Mouse (Mus musculus): ENCODE results near the gene Gm9999. TPM values are rescaled to one million over a fixed set of nuclear protein-coding genes. Genes with fewer than 3 reads are reported as not detected.

Gene Gm9999
- polyA plus RNA-seq, 1 experiment from 2014 or later: not detected

DNA sequence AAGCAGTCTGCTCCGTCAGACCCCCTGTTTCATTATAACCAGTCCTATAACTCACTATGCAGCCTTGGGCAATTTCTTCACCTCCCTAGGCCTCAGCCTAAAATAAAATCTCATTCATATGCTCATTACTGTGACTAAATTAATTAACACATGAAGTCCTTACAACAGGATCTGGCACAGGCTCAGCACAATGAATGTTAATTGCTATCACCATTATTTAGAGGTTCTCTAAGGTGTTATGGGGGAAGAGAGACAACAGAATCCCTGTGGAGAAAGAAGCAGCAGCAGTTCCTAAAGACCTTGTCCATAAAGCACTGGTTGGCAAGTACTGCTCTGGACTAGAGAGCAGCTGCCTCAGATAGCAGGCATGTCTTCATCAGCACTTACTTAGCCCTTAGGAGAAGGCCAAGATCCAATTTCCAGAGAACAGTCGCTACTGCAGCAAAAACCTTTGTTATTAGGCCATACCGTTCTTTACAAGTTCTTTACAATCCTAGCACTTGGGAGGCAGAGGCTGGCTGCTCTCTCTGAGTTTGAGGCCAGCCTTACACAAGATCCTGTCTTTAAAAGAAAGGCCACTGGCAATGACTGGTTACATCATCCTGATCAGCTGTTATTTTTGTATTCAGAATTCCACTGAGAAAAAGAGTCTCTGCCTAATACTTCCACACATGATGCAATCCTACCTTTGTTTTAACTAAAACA lies 20.2 kb downstream of the Gm9999 start:
- WGBS: 28% methylated on average over 3 of the region's 3 CpGs
- H3K4me1 ChIP-seq (ENCODE audit: control insufficient read depth, insufficient read depth, low read length): peaks cover 17% of the 10 kb centered on the region
- H3K9me3 ChIP-seq (ENCODE audit: control insufficient read depth, low read length): no peaks in the 10 kb centered on the region
- no peak for DNase-seq (ENCODE audit: low spot score)
- H3K36me3 ChIP-seq (ENCODE audit: control insufficient read depth, insufficient read depth, low read length): no peaks in the 10 kb centered on the region
- H3K9ac ChIP-seq (ENCODE audit: low read length): 0 out of 2 replicates have a peak overlapping the region, but pooled peaks have one; percentile 29
- no peak for ATAC-seq (ENCODE audit: insufficient read depth, low FRiP score, low TSS enrichment)
- H3K4me2 ChIP-seq (ENCODE audit: low read depth): no peak overlapping the region
- no peak overlapping the region for H3K4me3 ChIP-seq (ENCODE audit: low read depth, low read length)
- H3K27ac ChIP-seq (ENCODE audit: low read depth, low read length): no peak overlapping the region
- no peaks in the 10 kb centered on the region for H3K27me3 ChIP-seq (ENCODE audit: control insufficient read depth, insufficient read depth, low read length)

DNA sequence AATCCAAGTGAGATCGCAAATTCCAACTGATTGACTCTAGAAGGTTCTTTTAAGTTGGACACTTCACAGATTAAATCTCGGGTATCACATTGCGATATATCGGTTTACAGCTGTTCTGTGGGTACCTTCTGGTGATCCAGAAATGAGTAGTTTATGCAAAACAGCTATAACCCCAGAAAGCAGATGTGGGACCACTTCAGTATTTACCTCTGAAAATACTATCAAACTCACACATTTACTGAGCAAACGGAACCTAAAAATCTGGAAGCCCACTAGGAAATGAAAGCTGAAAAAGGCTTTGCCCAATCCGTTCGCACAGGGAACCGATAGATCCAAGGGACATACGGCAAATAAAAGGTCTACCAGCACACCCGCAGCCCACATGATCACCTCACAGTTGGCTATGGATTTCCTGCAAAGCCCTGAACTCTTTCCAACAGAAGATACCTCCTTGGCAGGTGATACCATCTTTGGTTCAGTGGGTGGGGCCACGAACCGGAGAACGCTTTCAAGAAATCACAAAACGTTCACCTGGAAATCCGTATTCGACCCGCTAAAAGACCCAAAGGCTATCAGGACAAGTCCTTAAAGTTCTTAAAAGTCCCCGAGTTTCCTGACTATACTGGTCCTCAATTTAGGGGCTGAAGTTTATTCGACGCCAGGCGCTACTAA lies 23.9 kb downstream of the Gm9999 start:
- Histone ChIP-seq H3K27me3 (ENCODE audit: control insufficient read depth, insufficient read depth, low read length) (no peaks in the 10 kb centered on the region), H3K9ac (ENCODE audit: low read length) (peak overlapping the region; percentile 64), H3K36me3 (ENCODE audit: control insufficient read depth, insufficient read depth, low read length) (no peaks in the 10 kb centered on the region), H3K4me3 (ENCODE audit: low read depth, low read length) (peak overlapping the region; percentile 62), H3K27ac (ENCODE audit: low read depth, low read length) (no peak overlapping the region), H3K9me3 (ENCODE audit: control insufficient read depth, low read length) (no peaks in the 10 kb centered on the region), H3K4me2 (ENCODE audit: low read depth) (peak overlapping the region; percentile 81), H3K4me1 (ENCODE audit: control insufficient read depth, insufficient read depth, low read length) (peaks cover 15% of the 10 kb centered on the region)
- DNase-seq (ENCODE audit: low spot score) (no peak), ATAC-seq (ENCODE audit: insufficient read depth, low FRiP score, low TSS enrichment) (no peak)
- WGBS: 26% methylated on average over 21 of the region's 21 CpGs

DNA sequence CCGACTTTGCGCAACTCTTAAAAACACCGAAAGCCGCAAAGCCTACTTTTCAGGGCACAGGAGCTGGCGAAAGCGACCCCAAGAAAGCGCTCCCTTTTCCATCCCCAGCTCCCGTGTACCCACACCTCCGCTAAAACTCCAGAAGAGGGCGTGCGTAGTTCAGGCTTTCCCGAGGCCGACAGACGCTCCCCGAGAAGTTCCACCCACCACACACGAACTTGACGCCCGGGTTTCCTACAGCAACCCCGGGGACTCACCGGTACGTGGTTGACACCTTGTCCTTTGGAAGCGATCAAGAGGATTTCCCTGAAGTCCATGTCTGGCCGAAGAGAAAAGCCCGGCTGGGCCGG lies 24.4 kb downstream of the Gm9999 start:
- Histone ChIP-seq H3K9me3 (ENCODE audit: control insufficient read depth, low read length) (no peaks in the 10 kb centered on the region), H3K4me1 (ENCODE audit: control insufficient read depth, insufficient read depth, low read length) (peaks cover 10% of the 10 kb centered on the region), H3K4me2 (ENCODE audit: low read depth) (peak overlapping the region; percentile 81), H3K27ac (ENCODE audit: low read depth, low read length) (peak overlapping the region; percentile 58; the same call in 1 of the 2 replicates), H3K4me3 (ENCODE audit: low read depth, low read length) (peak overlapping the region; percentile 62), H3K27me3 (ENCODE audit: control insufficient read depth, insufficient read depth, low read length) (no peaks in the 10 kb centered on the region), H3K9ac (ENCODE audit: low read length) (peak overlapping the region; percentile 64), H3K36me3 (ENCODE audit: control insufficient read depth, insufficient read depth, low read length) (no peaks in the 10 kb centered on the region)
- under 1% methylated on average over 25 of the region's 25 CpGs for WGBS
- ATAC-seq (ENCODE audit: insufficient read depth, low FRiP score, low TSS enrichment): peak; percentile 48
- DNase-seq (ENCODE audit: low spot score): no peak

DNA sequence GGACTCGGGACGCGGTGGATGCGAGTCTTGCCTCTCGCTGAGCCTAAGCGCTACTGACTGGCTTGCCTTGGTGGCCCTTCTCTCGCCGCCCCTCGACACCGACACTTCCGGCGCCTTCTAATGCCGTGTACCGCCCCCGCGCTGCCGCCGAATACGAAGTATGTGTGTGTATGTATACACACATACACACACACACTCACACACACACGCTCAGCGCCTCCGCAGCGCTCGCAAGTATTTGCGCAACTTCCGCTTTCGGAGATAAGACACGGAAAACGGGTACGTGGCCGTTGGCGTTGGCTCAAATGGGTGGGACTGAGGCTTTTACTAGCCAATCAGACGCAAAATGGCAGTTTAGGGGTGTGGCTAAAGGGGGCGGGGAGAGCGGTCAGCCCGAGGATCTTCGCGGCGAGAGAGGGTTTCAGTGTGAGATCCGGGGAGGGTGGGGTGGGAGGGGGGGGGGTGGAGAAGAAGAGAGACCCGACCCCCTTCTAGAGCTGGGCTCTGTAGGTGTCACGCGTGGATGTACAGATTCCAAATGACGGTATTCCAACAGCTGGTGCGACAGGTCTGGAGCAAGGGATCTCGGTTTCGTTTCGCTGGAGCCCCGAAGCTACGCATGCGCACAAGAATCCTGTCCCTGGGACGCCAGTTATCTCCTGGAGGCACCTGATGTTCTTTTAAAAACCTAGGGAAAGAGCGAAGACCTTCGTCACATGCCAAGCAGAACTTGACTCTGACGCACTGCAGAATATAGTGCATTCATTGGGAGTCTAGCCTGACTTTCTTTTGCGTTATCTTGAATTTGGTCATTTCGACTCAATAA lies 25.0 kb downstream of the Gm9999 start, which contains the start of gene Spty2d1:
TSS of gene Spty2d1 (minus strand) at position 244 of the 826 bp plus-strand sequence.
- DNase-seq (ENCODE audit: low spot score) (peak; percentile 96), ATAC-seq (ENCODE audit: insufficient read depth, low FRiP score, low TSS enrichment) (peak; percentile 93)
- no peaks in the 10 kb centered on the region for H3K36me3 ChIP-seq (ENCODE audit: control insufficient read depth, insufficient read depth, low read length)
- WGBS: 1% methylated on average over 53 of the region's 57 CpGs
- H3K9ac ChIP-seq (ENCODE audit: low read length): peak within 1 kb of the TSS; percentile 64
- peak within 1 kb of the TSS; percentile 81 for H3K4me2 ChIP-seq (ENCODE audit: low read depth)
- peaks cover 10% of the 10 kb centered on the region for H3K4me1 ChIP-seq (ENCODE audit: control insufficient read depth, insufficient read depth, low read length)
- peak within 1 kb of the TSS; percentile 62 for H3K4me3 ChIP-seq (ENCODE audit: low read depth, low read length)
- no peaks in the 10 kb centered on the region for H3K9me3 ChIP-seq (ENCODE audit: control insufficient read depth, low read length)
- H3K27ac ChIP-seq (ENCODE audit: low read depth, low read length): peak within 1 kb of the TSS; percentile 58; the same call in 1 of the 2 replicates
- H3K27me3 ChIP-seq (ENCODE audit: control insufficient read depth, insufficient read depth, low read length): no peaks in the 10 kb centered on the region

DNA sequence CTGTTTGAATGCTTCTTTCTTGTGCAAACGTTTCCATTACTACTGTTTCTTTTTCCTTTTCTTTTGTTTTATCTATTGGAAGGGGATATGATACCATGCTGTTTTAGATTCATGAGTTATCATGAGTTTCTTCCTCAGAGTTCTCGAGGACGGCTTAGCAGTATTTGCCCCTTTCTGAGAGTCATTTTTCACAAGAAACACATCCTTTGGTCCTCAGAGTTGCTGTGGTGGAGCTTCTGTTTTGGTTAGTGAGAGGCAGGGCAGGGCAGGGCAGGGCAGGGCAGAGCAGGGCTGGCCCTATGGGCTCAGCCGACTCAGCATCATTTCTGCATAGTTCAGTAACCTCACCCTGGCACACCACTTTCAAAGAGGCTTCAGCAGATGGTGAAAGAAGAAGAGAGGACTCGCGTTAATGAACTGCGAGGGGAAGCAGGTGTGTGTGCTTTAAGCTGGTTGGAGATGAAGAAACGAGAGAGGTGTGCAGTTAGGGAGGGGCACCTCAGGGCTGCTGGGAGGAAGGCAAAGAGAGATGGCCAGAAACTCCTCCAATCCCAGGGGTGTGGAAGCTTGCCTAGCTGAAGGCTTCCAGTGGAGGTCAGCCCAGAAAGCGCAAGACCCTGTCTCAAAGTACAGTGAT lies 29.9 kb downstream of the Gm9999 start:
- Histone ChIP-seq H3K9me3 (ENCODE audit: control insufficient read depth, low read length) (no peaks in the 10 kb centered on the region), H3K9ac (ENCODE audit: low read length) (no peak overlapping the region), H3K27ac (ENCODE audit: low read depth, low read length) (no peak overlapping the region), H3K4me3 (ENCODE audit: low read depth, low read length) (no peak overlapping the region), H3K4me1 (ENCODE audit: control insufficient read depth, insufficient read depth, low read length) (no peaks in the 10 kb centered on the region; the same call in 1 of the 2 replicates), H3K36me3 (ENCODE audit: control insufficient read depth, insufficient read depth, low read length) (no peaks in the 10 kb centered on the region), H3K27me3 (ENCODE audit: control insufficient read depth, insufficient read depth, low read length) (no peaks in the 10 kb centered on the region), H3K4me2 (ENCODE audit: low read depth) (no peak overlapping the region)
- ATAC-seq (ENCODE audit: insufficient read depth, low FRiP score, low TSS enrichment) (no peak), DNase-seq (ENCODE audit: low spot score) (no peak)
- 56% methylated on average over 9 of the region's 9 CpGs for WGBS

DNA sequence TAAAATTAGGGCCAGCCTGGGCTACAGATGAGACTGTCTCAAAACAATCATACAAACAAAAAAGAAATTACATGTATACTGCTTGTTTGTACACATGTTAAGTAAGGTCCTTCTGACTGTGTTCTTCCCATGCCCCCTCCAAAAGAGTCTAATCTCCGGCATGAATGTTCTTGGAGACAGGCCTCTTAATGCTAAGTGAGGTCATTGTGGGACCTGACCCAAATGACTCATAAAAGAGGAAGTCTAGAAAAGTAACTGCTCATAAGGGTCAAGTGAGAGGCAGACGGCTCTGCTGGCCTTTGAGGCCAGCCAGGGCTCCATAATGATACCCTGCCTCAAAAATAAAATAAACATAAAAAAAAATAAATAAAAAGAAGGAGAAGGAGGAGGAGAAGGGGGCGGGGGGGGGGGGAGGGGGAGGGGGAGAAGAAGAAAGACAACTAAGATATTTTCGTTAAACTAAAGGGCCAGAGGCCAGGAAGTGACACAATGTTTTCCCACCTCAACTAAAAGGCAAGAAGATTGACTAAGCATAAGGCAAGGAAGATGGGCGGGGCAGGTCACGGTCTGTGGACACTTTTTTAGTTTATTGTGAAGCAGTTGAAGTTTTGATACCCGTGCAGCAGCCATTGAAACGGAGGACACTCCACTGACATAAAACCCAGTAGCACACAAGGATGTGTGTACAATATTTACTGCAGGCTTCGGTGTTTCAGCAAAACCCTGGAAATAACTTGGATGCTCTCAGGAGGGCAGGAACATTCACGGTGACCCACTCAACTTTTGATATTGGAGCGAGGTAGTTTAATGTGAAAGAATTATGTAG lies 31.4 kb downstream of the Gm9999 start:
- Histone ChIP-seq H3K4me3 (ENCODE audit: low read depth, low read length) (no peak overlapping the region), H3K4me1 (ENCODE audit: control insufficient read depth, insufficient read depth, low read length) (no peaks in the 10 kb centered on the region; the same call in 1 of the 2 replicates), H3K9me3 (ENCODE audit: control insufficient read depth, low read length) (no peaks in the 10 kb centered on the region), H3K4me2 (ENCODE audit: low read depth) (no peak overlapping the region), H3K9ac (ENCODE audit: low read length) (no peak overlapping the region), H3K36me3 (ENCODE audit: control insufficient read depth, insufficient read depth, low read length) (no peaks in the 10 kb centered on the region), H3K27me3 (ENCODE audit: control insufficient read depth, insufficient read depth, low read length) (no peaks in the 10 kb centered on the region), H3K27ac (ENCODE audit: low read depth, low read length) (no peak overlapping the region)
- DNase-seq (ENCODE audit: low spot score) (no peak), ATAC-seq (ENCODE audit: insufficient read depth, low FRiP score, low TSS enrichment) (no peak)
- WGBS: 65% methylated on average over 10 of the region's 11 CpGs

DNA sequence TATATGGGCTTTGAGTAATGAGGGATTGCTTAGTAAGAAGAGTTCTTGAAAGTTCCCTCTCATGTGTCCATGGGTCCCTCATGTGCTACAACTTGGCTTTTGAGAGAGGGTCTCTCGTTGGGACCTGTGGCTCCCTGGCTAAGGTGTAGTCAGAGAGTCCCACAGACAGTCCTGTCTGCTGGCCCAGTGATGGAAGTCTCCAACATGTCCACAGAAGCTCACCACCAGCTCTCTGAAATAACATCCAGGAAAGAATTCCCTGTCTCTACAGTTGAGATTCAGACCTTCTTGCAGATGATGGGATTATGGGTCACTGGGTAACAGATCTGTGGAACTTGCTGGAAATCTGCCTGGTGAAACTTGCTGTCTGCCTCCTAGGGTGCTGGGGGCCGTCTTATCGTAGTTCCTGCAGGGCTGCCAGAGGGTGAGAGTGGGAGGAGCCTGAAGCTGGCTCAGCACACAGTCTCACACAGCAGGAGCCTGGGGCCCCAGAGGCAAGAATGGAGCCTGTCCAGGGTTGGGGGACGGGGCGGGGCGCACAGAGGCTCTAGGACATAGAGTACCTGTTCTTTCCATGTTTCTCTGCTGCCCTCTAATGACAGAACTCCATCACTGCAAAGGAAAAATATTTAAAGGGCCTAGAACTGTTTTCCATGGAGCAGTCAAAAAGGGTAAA lies 32.1 kb downstream of the Gm9999 start:
- no peak overlapping the region for H3K27ac ChIP-seq (ENCODE audit: low read depth, low read length)
- DNase-seq (ENCODE audit: low spot score): peak; percentile 82
- H3K9ac ChIP-seq (ENCODE audit: low read length): 0 out of 2 replicates have a peak overlapping the region, but pooled peaks have one; percentile 9
- H3K4me2 ChIP-seq (ENCODE audit: low read depth): peak overlapping the region; percentile 15; the same call in 1 of the 2 replicates
- H3K9me3 ChIP-seq (ENCODE audit: control insufficient read depth, low read length): no peaks in the 10 kb centered on the region
- H3K4me3 ChIP-seq (ENCODE audit: low read depth, low read length): no peak overlapping the region
- 6% methylated on average over 6 of the region's 6 CpGs for WGBS
- H3K27me3 ChIP-seq (ENCODE audit: control insufficient read depth, insufficient read depth, low read length): no peaks in the 10 kb centered on the region
- ATAC-seq (ENCODE audit: insufficient read depth, low FRiP score, low TSS enrichment): peak; percentile 94
- H3K4me1 ChIP-seq (ENCODE audit: control insufficient read depth, insufficient read depth, low read length): no peaks in the 10 kb centered on the region; the same call in 1 of the 2 replicates
- no peaks in the 10 kb centered on the region for H3K36me3 ChIP-seq (ENCODE audit: control insufficient read depth, insufficient read depth, low read length)

All from neural tube, embryonic 11.5 days (tissue).